Mouse (Mus musculus) subcutaneous adipose tissue, adult 2 months (tissue): ENCODE data around the gene Usp26. TPM values are rescaled to one million over a fixed set of nuclear protein-coding genes. Genes with fewer than 3 reads are reported as not detected.

Experiments
- polyA plus RNA-seq: library from polyadenylated mRNA; depleted of rRNA; stranded (reverse); fragments of >200 nt; gene quantifications from 2 replicates; pipeline ENCODE4 v1.2.3, GENCODE M21; 2012; ENCODE audit warnings: low replicate concordance; rRNA removed

Usp26 gene
- not detected in 2 replicates for polyA plus RNA-seq

DNA sequence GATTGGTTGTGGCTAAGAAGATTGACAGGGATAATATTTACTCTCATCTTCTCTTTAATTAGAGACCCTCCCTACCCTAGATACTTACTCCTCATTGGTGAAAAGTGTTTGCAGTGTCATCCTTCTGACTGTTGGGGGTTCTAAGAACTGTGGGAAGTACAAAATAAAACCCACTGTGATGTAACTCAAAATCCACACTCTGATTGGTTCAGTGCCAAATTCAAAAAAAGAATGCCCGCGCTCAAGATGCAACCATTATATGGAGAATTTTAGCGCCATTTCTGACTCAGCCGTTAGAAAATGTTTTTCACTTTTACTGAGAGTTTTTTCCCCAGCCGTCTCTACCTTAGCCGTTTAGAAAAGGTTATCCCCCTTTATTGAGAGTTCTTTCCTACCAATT is at the start of gene Usp26:
TSS of gene Usp26 (minus strand) at position 101 of the 400 bp plus-strand sequence.

Other genes starting within 250 kb of the Usp26 start
- gene Hs6st2, start 119.4 kb downstream of the Usp26 start, polyA plus RNA-seq: 0.39 and 0.44 TPM in 2 replicates
- not detected in 2 replicates for gene 1700080O16Rik, start 171.5 kb upstream of the Usp26 start, polyA plus RNA-seq